Mouse (Mus musculus): ENCODE results near the gene Map2. TPM values are rescaled to one million over a fixed set of nuclear protein-coding genes. Genes with fewer than 3 reads are reported as not detected.

Map2 gene
- polyA plus RNA-seq, 1 experiment from 2014 or later = 362 TPM

- Histone ChIP-seq H3K27ac (replicated peaks) (no peak overlapping the region), H3K4me3 (no peak overlapping the region), H3K27me3 (no peaks in the 10 kb centered on the region), H3K9ac (no peak overlapping the region), H3K9me3 (no peaks in the 10 kb centered on the region), H3K4me1 (replicated peaks) (peaks cover 11% of the 10 kb centered on the region), H3K4me2 (no peak overlapping the region), H3K36me3 (peaks cover 27% of the 10 kb centered on the region)
- 70% methylated on average over 4 of the region's 4 CpGs for WGBS
- ATAC-seq (ENCODE audit: low FRiP score, low read depth) = no peak
These were observed 190.5 kb downstream of the Map2 start for GRCm38 (mm10) chr1:66365600-66365999.

- Histone ChIP-seq H3K4me1 (replicated peaks) (no peaks in the 10 kb centered on the region), H3K27ac (replicated peaks) (0 out of 2 replicates have a peak overlapping the region, but pooled peaks have one; percentile 17)
- WGBS = 75% methylated on average over 7 of the region's 7 CpGs
These were observed 194.4 kb downstream of the Map2 start for GRCm38 (mm10) chr1:66369486-66369885.

GRCm38 (mm10) chr1:66371371-66371770, 196.3 kb downstream of the Map2 start:
- peaks cover 18% of the 10 kb centered on the region for H3K36me3 ChIP-seq
- no peak overlapping the region for H3K4me2 ChIP-seq
- ATAC-seq (ENCODE audit: low FRiP score, low read depth) = no peak
- no peak overlapping the region for H3K27ac ChIP-seq (replicated peaks)
- H3K4me3 ChIP-seq = no peak overlapping the region
- H3K9me3 ChIP-seq = no peaks in the 10 kb centered on the region
- no peak overlapping the region for H3K9ac ChIP-seq
- H3K27me3 ChIP-seq = no peaks in the 10 kb centered on the region
- no peaks in the 10 kb centered on the region for H3K4me1 ChIP-seq (replicated peaks)
- 67% methylated on average over 2 of the region's 2 CpGs for WGBS

More at GRCm38 (mm10) chr1:66369486-66369885, 194.4 kb downstream of the Map2 start:
- H3K9ac ChIP-seq = no peak overlapping the region
- no peak overlapping the region for H3K4me3 ChIP-seq
- ATAC-seq (ENCODE audit: low FRiP score, low read depth) = no peak
- no peak overlapping the region for H3K4me2 ChIP-seq
- no peaks in the 10 kb centered on the region for H3K9me3 ChIP-seq
- no peaks in the 10 kb centered on the region for H3K27me3 ChIP-seq
- H3K36me3 ChIP-seq = peaks cover 20% of the 10 kb centered on the region

- peak overlapping the region; percentile 61 for H3K4me2 ChIP-seq
- peak overlapping the region; percentile 92 for H3K27ac ChIP-seq (replicated peaks)
- peak overlapping the region; percentile 46 for H3K9ac ChIP-seq
- H3K4me1 ChIP-seq (replicated peaks) = peaks cover 36% of the 10 kb centered on the region
- H3K9me3 ChIP-seq = no peaks in the 10 kb centered on the region
- 31% methylated on average over 4 of the region's 4 CpGs for WGBS
- no peaks in the 10 kb centered on the region for H3K27me3 ChIP-seq
- 0 out of 2 replicates have a peak, but pooled peaks cover 3% of the 10 kb centered on the region for H3K36me3 ChIP-seq
- H3K4me3 ChIP-seq = peak overlapping the region; percentile 39; the same call in 1 of the 2 replicates
- ATAC-seq (ENCODE audit: low FRiP score, low read depth) = no peak; the same call in 1 of the 2 replicates
These were observed 211.2 kb downstream of the Map2 start for GRCm38 (mm10) chr1:66386321-66386720.

- Histone ChIP-seq H3K4me1 (replicated peaks) (peaks cover 36% of the 10 kb centered on the region), H3K27ac (replicated peaks) (peak overlapping the region; percentile 92), H3K9me3 (no peaks in the 10 kb centered on the region), H3K4me2 (peak overlapping the region; percentile 61), H3K4me3 (peak overlapping the region; percentile 39), H3K36me3 (0 out of 2 replicates have a peak, but pooled peaks cover 2% of the 10 kb centered on the region), H3K27me3 (no peaks in the 10 kb centered on the region), H3K9ac (peak overlapping the region; percentile 46)
- peak; percentile 95 for ATAC-seq (ENCODE audit: low FRiP score, low read depth)
- 10% methylated on average over 10 of the region's 10 CpGs for WGBS
These were observed 211.8 kb downstream of the Map2 start for GRCm38 (mm10) chr1:66386751-66387452.

GRCm38 (mm10) chr1:66388561-66388960, 213.5 kb downstream of the Map2 start:
- peak overlapping the region; percentile 33; the same call in 1 of the 2 replicates for H3K9ac ChIP-seq
- H3K27me3 ChIP-seq = no peaks in the 10 kb centered on the region
- H3K4me2 ChIP-seq = peak overlapping the region; percentile 51
- H3K4me1 ChIP-seq (replicated peaks) = peaks cover 36% of the 10 kb centered on the region
- H3K27ac ChIP-seq (replicated peaks) = peak overlapping the region; percentile 82
- peak overlapping the region; percentile 24 for H3K4me3 ChIP-seq
- WGBS = 6% methylated on average over 8 of the region's 8 CpGs
- 0 out of 2 replicates have a peak, but pooled peaks cover 2% of the 10 kb centered on the region for H3K36me3 ChIP-seq
- ATAC-seq (ENCODE audit: low FRiP score, low read depth) = peak; percentile 36
- no peaks in the 10 kb centered on the region for H3K9me3 ChIP-seq

GRCm38 (mm10) chr1:66394944-66395637, 220.0 kb downstream of the Map2 start:
- no peak for ATAC-seq (ENCODE audit: low FRiP score, low read depth)

GRCm38 (mm10) chr1:66395826-66396225, 220.8 kb downstream of the Map2 start:
- ATAC-seq (ENCODE audit: low FRiP score, low read depth) = no peak
- no peak overlapping the region for H3K9ac ChIP-seq
- peaks cover 7% of the 10 kb centered on the region; the same call in 1 of the 2 replicates for H3K36me3 ChIP-seq
- WGBS = 43% methylated on average over 2 of the region's 2 CpGs
- no peaks in the 10 kb centered on the region for H3K9me3 ChIP-seq
- peak overlapping the region; percentile 44; the same call in 1 of the 2 replicates for H3K27ac ChIP-seq (replicated peaks)
- peaks cover 20% of the 10 kb centered on the region for H3K4me1 ChIP-seq (replicated peaks)
- no peak overlapping the region for H3K4me2 ChIP-seq
- no peak overlapping the region for H3K4me3 ChIP-seq
- no peaks in the 10 kb centered on the region for H3K27me3 ChIP-seq

More at GRCm38 (mm10) chr1:66394944-66395637, 220.0 kb downstream of the Map2 start:
- H3K27ac ChIP-seq (replicated peaks) = peak overlapping the region; percentile 44
- H3K4me1 ChIP-seq (replicated peaks) = peaks cover 21% of the 10 kb centered on the region
- H3K9me3 ChIP-seq = no peaks in the 10 kb centered on the region
- H3K27me3 ChIP-seq = no peaks in the 10 kb centered on the region
- 28% methylated on average over 8 of the region's 8 CpGs for WGBS
- H3K4me2 ChIP-seq = peak overlapping the region; percentile 11
- no peak overlapping the region for H3K4me3 ChIP-seq
- H3K36me3 ChIP-seq = peaks cover 7% of the 10 kb centered on the region; the same call in 1 of the 2 replicates
- no peak overlapping the region for H3K9ac ChIP-seq

- peaks cover 40% of the 10 kb centered on the region for H3K36me3 ChIP-seq
These were observed 226.8 kb downstream of the Map2 start for GRCm38 (mm10) chr1:66401902-66402301.

GRCm38 (mm10) chr1:66407270-66407967, 232.3 kb downstream of the Map2 start:
- H3K36me3 ChIP-seq = peaks cover 48% of the 10 kb centered on the region
- no peak overlapping the region for H3K9ac ChIP-seq
- H3K27me3 ChIP-seq = no peaks in the 10 kb centered on the region
- H3K4me1 ChIP-seq (replicated peaks) = no peaks in the 10 kb centered on the region
- H3K9me3 ChIP-seq = no peaks in the 10 kb centered on the region
- H3K4me2 ChIP-seq = no peak overlapping the region
- 39% methylated on average over 13 of the region's 13 CpGs for WGBS
- H3K4me3 ChIP-seq = no peak overlapping the region
- H3K27ac ChIP-seq (replicated peaks) = peak overlapping the region; percentile 15; the same call in 1 of the 2 replicates
- ATAC-seq (ENCODE audit: low FRiP score, low read depth) = peak; percentile 81

More at GRCm38 (mm10) chr1:66401902-66402301, 226.8 kb downstream of the Map2 start:
- WGBS = 13% methylated on average over 9 of the region's 9 CpGs
- H3K9ac ChIP-seq = no peak overlapping the region
- no peaks in the 10 kb centered on the region for H3K9me3 ChIP-seq
- no peak overlapping the region for H3K4me3 ChIP-seq
- ATAC-seq (ENCODE audit: low FRiP score, low read depth) = peak; percentile 57
- peaks cover 4% of the 10 kb centered on the region; the same call in 1 of the 2 replicates for H3K4me1 ChIP-seq (replicated peaks)
- H3K27ac ChIP-seq (replicated peaks) = no peak overlapping the region
- H3K4me2 ChIP-seq = no peak overlapping the region
- H3K27me3 ChIP-seq = no peaks in the 10 kb centered on the region

- no peaks in the 10 kb centered on the region for H3K27me3 ChIP-seq
- H3K4me3 ChIP-seq = no peak overlapping the region
- H3K4me1 ChIP-seq (replicated peaks) = no peaks in the 10 kb centered on the region
- no peak overlapping the region for H3K27ac ChIP-seq (replicated peaks)
- no peak overlapping the region for H3K9ac ChIP-seq
- no peak overlapping the region for H3K4me2 ChIP-seq
- ATAC-seq (ENCODE audit: low FRiP score, low read depth) = no peak
- no peaks in the 10 kb centered on the region for H3K9me3 ChIP-seq
- peaks cover 57% of the 10 kb centered on the region for H3K36me3 ChIP-seq
These were observed 243.3 kb downstream of the Map2 start for GRCm38 (mm10) chr1:66418360-66418759.

Data from hindbrain, embryonic 15.5 days (tissue).